Mouse (Mus musculus) hindbrain, embryonic 14.5 days (tissue): ENCODE measurements at regions not wholly inside any gene's neighbourhood (a gene's known extent, or its start where the extent isn't known, plus 50 kb on each side); places are given as distances from the start of the nearest gene placed in this dataset.

Experiments
- ATAC-seq: fragments of 200-750 bp; cut with Nextera tagmentation; 2 replicates; pipeline ENCODE4 v1.8.0; 2017; ENCODE audit warnings: moderate number of reproducible peaks, mild to moderate bottlenecking, moderate TSS enrichment, moderate library complexity; ENCODE audit not compliant: low FRiP score
- DNase-seq: peaks from one replicate; pipeline ENCODE4 v3.0.0-alpha.2; 2015; ENCODE audit warnings: low spot score
- H3K27ac ChIP-seq: fragments of 300-500 bp; sonication (generic); 2 replicates; pipeline ENCODE4 v1.5.1; 2014; ENCODE audit warnings: mild to moderate bottlenecking, moderate library complexity
- H3K27me3 ChIP-seq: fragments of 300-500 bp; sonication (generic); 2 replicates; pipeline ENCODE4 v1.6.1; 2014; ENCODE audit warnings: mild to moderate bottlenecking, low read length, mixed read lengths; ENCODE audit not compliant: control insufficient read depth, insufficient read depth
- H3K36me3 ChIP-seq: fragments of 300-500 bp; sonication (generic); replicated peaks from 2 replicates; pipeline ENCODE4 v1.6.1; 2014; ENCODE audit not compliant: control insufficient read depth, insufficient read depth
- H3K4me1 ChIP-seq: fragments of 300-500 bp; sonication (generic); replicated peaks from 2 replicates; pipeline ENCODE4 v1.6.1; 2014; ENCODE audit warnings: antibody characterized with exemption, low read length, mixed read lengths; ENCODE audit not compliant: control insufficient read depth, insufficient read depth
- H3K4me2 ChIP-seq: fragments of 300-500 bp; sonication (generic); replicated peaks from 2 replicates; pipeline ENCODE4 v1.6.1; 2014; ENCODE audit warnings: mild to moderate bottlenecking, moderate library complexity
- H3K4me3 ChIP-seq: fragments of 300-500 bp; sonication (generic); replicated peaks from 2 replicates; pipeline ENCODE4 v1.5.1; 2014; ENCODE audit warnings: mild to moderate bottlenecking, low read length
- H3K9ac ChIP-seq: fragments of 300-500 bp; sonication (generic); 2 replicates; pipeline ENCODE4 v1.6.1; 2014
- H3K9me3 ChIP-seq: fragments of 300-500 bp; sonication (generic); 2 replicates; pipeline ENCODE4 v1.6.1; 2016; ENCODE audit warnings: low read length; ENCODE audit not compliant: control insufficient read depth
- WGBS: fragments of 180-500 bp; shearing (Covaris S2); extraction: QIAGEN DNeasy Blood & Tissue Kit; methylation state at CpG from one replicate; pipeline ENCODE4 v1.1.7; 2014; 5-methylcytosine and 5-hydroxymethylcytosine counted together

DNA sequence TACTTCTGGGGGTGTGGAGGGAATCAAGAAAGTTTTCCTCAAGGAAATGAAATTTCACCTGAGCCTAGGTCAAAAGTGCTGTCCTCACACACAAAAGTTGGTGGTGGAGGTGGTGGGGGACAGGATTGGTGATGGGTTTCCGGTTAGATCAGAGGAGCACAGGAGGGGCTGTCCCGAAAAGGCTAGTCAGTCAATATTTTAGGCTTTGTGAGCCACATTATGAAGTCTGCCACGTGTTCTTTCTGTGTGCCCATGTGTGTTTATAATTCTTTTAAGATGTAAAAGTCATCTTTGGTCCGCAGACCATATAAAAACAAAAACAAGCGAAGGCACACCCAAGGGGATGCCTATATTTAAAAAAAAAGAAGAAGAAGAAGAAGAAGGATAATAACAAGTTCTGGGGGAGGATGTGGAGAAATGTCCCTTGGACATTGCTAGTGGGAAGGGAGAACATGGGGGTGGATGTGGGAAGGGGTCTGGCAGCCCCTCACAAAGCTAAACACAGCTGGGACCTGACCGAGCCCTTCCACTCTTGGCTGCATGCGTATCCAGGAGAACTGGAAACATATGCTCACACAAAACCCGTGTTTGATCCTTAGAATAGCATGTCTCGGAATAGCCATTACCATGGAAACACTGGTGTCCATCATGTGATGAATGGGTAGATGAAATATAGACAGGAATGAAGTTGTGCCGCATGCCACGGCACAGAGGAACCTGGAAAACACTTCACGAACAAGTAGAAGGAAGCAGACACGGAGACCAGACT lies 98.7 kb upstream of the Slc45a1 start:
- no peak overlapping the region for H3K9ac ChIP-seq
- no peak overlapping the region for H3K27ac ChIP-seq
- no peaks in the 10 kb centered on the region for H3K36me3 ChIP-seq
- WGBS: 66% methylated on average over 13 of the region's 13 CpGs
- H3K4me1 ChIP-seq: peaks cover 9% of the 10 kb centered on the region
- no peak for DNase-seq
- H3K4me2 ChIP-seq: no peak overlapping the region
- H3K9me3 ChIP-seq: no peaks in the 10 kb centered on the region
- no peak overlapping the region for H3K4me3 ChIP-seq
- no peaks in the 10 kb centered on the region for H3K27me3 ChIP-seq
- ATAC-seq: no peak

DNA sequence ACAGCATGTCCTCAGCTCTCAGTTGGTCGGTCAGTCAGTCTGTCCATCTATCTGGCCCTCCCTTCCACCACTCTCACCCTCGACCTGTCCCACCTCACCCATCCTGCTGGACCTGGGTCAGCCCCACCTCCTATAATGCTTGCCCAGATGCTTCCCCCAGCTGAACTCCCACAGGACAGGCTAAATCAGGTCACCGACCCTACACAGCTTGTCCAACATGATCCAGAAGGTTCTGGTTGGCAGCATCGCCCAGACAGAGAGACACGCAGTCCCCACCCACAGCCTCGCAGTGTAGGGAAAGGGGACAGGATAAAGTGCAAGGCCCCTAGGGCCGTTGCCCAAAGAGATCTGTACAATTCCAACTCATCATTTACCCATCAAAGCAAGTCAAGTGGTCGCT lies 97.1 kb upstream of the Slc45a1 start:
- WGBS: 88% methylated on average over 8 of the region's 8 CpGs
- H3K36me3 ChIP-seq: no peaks in the 10 kb centered on the region

DNA sequence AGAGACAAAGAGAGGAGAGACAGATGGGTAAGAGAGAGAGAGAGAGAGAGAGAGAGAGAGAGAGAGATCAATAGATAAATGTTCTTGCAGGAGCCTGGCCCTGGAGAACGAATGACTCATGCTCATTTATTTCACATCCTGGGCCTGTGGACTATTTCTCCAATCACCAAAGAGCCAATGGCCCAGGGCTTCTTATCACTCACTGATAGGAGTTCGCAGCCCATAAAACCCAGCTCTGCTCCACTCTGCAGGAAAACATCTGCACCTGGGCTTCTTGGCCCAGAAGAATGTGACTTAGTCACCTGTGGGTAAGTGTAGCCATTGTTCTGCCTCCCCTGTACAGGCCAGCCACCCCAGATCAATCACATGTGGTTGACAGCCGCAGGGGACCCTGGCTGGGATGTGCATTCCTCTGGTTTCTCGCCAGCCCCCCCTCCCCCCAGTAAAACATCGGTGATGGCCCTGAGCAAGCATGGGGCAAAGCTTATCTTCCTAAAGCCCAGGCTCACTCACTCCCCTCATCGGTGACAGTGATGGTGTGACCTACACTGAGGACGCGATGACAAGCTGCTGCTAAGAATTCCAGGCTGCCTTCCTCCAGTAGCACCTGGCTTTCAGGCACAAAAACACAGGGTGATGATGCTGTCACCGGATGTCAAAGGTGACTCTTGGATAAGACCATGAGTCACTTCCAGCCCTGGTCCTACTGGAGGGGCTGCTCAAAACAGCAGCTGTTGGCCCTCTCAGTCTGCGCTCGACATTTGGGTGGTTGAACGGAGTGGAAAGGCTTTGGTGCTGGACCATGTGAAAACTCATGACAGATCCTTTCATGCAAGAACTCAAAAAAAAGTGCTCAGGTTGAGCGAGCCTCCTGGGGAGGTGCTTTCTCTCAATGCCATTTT lies 96.4 kb upstream of the Slc45a1 start:
- ATAC-seq: no peak
- 75% methylated on average over 13 of the region's 13 CpGs for WGBS

More for the DNA sequence above, 97.1 kb upstream of the Slc45a1 start:
- ATAC-seq (no peak), DNase-seq (no peak)
- Histone ChIP-seq H3K27ac (no peak overlapping the region), H3K4me2 (no peak overlapping the region), H3K27me3 (no peaks in the 10 kb centered on the region), H3K4me1 (peaks cover 12% of the 10 kb centered on the region), H3K4me3 (no peak overlapping the region), H3K9me3 (no peaks in the 10 kb centered on the region), H3K9ac (no peak overlapping the region)

DNA sequence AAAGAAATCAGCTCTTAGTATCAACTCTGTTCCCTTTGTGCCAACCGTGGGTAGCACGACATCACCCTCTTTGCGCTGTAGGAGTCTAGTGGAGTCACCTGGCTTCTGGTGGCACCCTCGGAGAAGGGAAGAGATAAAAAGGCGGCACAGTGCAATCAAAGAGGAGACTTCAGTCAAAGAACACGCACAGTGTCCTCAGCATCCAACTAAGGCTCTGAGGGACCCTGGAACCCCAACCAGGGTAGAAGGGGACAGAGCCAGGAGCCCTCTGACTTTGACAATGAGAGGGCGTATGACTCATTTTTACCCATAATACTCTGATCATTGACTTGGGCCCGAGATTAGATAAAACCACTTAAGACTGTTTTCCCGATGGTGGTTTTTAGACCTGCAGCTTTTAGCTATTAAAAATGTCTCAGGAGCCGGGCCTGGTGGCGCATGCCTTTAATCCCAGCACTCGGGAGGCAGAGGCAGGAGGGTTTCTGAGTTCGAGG lies 94.5 kb upstream of the Slc45a1 start:
- Histone ChIP-seq H3K4me1 (peaks cover 12% of the 10 kb centered on the region), H3K4me2 (no peak overlapping the region), H3K27ac (peak overlapping the region; percentile 16), H3K36me3 (no peaks in the 10 kb centered on the region), H3K9me3 (no peaks in the 10 kb centered on the region), H3K27me3 (no peaks in the 10 kb centered on the region), H3K9ac (no peak overlapping the region), H3K4me3 (no peak overlapping the region)
- DNase-seq (no peak), ATAC-seq (no peak)
- 90% methylated on average over 13 of the region's 13 CpGs for whole genome bisulfite sequencing

More for the DNA sequence above, 96.4 kb upstream of the Slc45a1 start:
- Histone ChIP-seq H3K4me3 (no peak overlapping the region), H3K27ac (no peak overlapping the region), H3K9ac (no peak overlapping the region), H3K36me3 (no peaks in the 10 kb centered on the region), H3K4me2 (no peak overlapping the region), H3K4me1 (peaks cover 12% of the 10 kb centered on the region), H3K9me3 (no peaks in the 10 kb centered on the region), H3K27me3 (no peaks in the 10 kb centered on the region)
- no peak for DNase-seq

DNA sequence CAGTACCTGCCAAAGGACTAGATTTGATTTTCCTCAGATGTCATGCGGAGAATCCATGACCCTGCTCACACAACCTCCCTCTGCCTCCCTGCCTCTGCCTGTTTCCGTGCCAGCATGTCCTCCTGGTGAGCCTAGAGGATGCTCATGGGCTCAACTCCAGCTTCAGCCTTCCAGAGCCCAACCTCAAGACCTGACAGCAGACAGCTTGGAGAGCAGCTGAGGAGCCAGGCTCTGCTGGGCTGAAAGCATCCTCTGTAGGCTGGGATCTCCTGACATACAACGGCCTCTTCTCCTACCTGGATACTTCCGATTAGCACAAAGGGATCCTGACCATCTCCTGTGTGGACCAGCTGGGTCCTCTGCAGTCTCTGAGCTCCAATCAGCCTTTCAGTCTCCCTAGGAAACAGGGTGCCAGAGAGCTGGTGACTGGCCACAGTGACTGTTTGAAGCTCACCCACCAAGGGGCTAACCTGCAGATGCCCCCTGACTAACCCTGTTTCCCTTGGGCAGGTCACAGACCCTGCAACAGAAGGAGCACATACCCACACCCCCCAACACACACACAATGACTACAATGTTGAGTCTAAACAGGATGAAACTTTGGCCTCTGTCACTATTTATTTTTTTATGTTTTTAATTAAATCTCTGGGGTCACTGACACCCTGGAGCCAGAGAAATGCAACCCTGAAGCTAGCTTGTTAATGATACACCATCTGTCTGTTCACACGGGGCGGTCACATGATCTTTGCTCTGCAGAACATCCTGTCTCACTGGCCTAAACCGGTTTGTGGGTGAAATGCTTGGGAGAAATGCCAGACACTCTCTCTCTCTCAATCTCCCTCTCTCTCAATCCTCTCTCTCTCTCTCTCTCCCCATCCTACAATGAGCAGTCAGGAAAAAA lies 93.8 kb upstream of the Slc45a1 start:
- H3K27me3 ChIP-seq: no peaks in the 10 kb centered on the region
- WGBS: 51% methylated on average over 7 of the region's 7 CpGs
- peak overlapping the region; percentile 16 for H3K27ac ChIP-seq
- H3K9ac ChIP-seq: no peak overlapping the region
- no peaks in the 10 kb centered on the region for H3K36me3 ChIP-seq
- peak; percentile 46 for DNase-seq
- no peak overlapping the region for H3K4me2 ChIP-seq
- H3K4me3 ChIP-seq: no peak overlapping the region
- H3K4me1 ChIP-seq: peaks cover 12% of the 10 kb centered on the region
- no peaks in the 10 kb centered on the region for H3K9me3 ChIP-seq
- ATAC-seq: no peak; the same call in 1 of the 2 replicates

DNA sequence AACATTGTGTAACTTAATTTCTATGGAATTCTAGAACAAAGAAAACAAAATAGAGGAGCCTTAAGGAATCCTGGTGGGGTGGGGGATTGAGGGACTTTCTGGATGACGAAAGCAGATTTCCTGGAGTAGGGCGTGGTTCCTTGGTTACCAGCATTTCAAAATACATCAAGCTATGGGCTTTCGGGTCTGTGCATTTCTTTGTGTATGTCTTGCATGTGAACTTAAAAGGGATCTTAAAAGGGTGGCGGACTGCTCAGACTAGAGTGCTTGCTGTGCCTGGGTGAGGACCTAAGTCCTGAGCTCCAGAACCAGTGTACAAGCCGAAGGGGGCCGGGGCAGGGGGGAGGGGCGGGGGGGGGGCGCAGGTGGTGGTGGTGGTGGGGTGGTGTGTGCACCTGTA lies 91.5 kb upstream of the Slc45a1 start:
- ATAC-seq (no peak), DNase-seq (no peak)
- Histone ChIP-seq H3K36me3 (no peaks in the 10 kb centered on the region), H3K27me3 (no peaks in the 10 kb centered on the region), H3K4me3 (no peak overlapping the region), H3K9me3 (no peaks in the 10 kb centered on the region), H3K27ac (no peak overlapping the region), H3K9ac (no peak overlapping the region), H3K4me2 (0 out of 2 replicates have a peak overlapping the region, but pooled peaks have one; percentile 3), H3K4me1 (peaks cover 12% of the 10 kb centered on the region)
- WGBS: 70% methylated on average over 7 of the region's 8 CpGs

DNA sequence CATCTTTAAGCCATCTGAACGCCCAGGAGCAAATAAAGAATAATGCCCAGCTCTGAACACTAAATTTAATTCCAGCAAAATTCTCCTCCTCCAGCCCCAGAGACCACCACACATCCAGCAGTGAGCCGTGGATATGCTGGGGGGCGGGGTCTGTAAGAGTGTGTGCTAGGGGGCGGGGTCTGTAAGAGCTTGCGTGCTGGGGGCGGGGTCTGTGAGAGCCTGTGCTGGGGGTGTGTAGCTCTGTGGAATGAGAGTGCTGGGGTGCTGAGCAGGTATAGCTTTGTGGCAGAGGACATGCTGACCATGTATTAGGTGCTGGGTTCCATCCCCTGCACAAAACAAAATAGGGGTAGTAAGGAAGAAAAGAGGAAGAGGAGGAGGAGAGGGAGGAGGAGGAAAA lies 91.1 kb upstream of the Slc45a1 start:
- Histone ChIP-seq H3K9ac (no peak overlapping the region), H3K27me3 (no peaks in the 10 kb centered on the region), H3K27ac (no peak overlapping the region), H3K36me3 (no peaks in the 10 kb centered on the region), H3K4me3 (no peak overlapping the region), H3K9me3 (no peaks in the 10 kb centered on the region), H3K4me2 (0 out of 2 replicates have a peak overlapping the region, but pooled peaks have one; percentile 3), H3K4me1 (peaks cover 12% of the 10 kb centered on the region)
- ATAC-seq (peak; percentile 48; the same call in 1 of the 2 replicates), DNase-seq (no peak)
- WGBS: 24% methylated on average over 6 of the region's 6 CpGs

DNA sequence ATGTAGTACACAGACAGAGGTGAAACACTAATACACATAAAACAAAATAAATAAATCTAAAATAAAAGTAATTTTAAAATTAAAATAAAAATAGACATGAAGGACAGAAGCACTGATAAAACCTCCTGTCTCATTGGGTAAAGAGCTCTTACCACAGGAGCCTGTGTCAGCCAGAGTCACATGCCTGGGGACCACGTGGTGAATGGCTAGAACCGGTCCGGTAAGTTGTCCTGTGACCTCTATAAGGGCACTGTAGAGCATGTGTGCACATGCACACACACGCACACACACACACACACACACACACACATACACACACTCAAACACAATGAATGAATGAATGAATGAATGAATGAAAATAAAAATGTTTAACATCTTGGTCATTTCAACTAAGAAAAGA lies 89.8 kb upstream of the Slc45a1 start:
- WGBS: 95% methylated on average over 4 of the region's 4 CpGs
- no peak for ATAC-seq

More for the DNA sequence above, 89.8 kb upstream of the Slc45a1 start:
- Histone ChIP-seq H3K9ac (no peak overlapping the region), H3K9me3 (no peaks in the 10 kb centered on the region), H3K4me2 (no peak overlapping the region), H3K27ac (no peak overlapping the region), H3K36me3 (no peaks in the 10 kb centered on the region), H3K4me3 (no peak overlapping the region), H3K4me1 (peaks cover 12% of the 10 kb centered on the region), H3K27me3 (no peaks in the 10 kb centered on the region)
- DNase-seq: no peak
